Mouse (Mus musculus) left cerebral cortex, adult 2 months (tissue): Measurements from ENCODE around the gene Acer2. TPM values are rescaled to one million over a fixed set of nuclear protein-coding genes. Genes with fewer than 3 reads are reported as not detected.

ENCODE experiments used
- DNase-seq, 2 experiments: peaks; one replicate each; pipeline ENCODE4 v3.0.0; 2021 to 2022; ENCODE audit warnings: low spot score in 2 of 2, mixed read lengths in 1 of 2; ENCODE audit errors: extremely low spot score in 1 of 2
- H3K27ac ChIP-seq: fragments of 200-600 bp; 2 replicates; pipeline ENCODE4 v1.8.1; 2022
- H3K4me3 ChIP-seq: fragments of 200-600 bp; 2 replicates; pipeline ENCODE4 v1.8.1; 2022
- CTCF ChIP-seq: fragments of 200-600 bp; IDR thresholded peaks from 2 replicates; pipeline ENCODE4 v1.8.1; 2022; ENCODE audit warnings: antibody characterized with exemption, mild to moderate bottlenecking, moderate library complexity
- intact Hi-C: fragments of 180-260 bp; cut with DNase I; formaldehyde crosslinking; loops from one replicate; pipeline ENCODE4 v1.15.1; 2025
- total RNA-seq, 2 experiments: library from RNA; stranded (reverse); gene quantifications; 2 replicates each; pipeline ENCODE4 v1.2.3; 2021

The Acer2 gene
- total RNA-seq, 2 experiments from 2014 or later = 6.7 to 8.1 TPM

DNA sequence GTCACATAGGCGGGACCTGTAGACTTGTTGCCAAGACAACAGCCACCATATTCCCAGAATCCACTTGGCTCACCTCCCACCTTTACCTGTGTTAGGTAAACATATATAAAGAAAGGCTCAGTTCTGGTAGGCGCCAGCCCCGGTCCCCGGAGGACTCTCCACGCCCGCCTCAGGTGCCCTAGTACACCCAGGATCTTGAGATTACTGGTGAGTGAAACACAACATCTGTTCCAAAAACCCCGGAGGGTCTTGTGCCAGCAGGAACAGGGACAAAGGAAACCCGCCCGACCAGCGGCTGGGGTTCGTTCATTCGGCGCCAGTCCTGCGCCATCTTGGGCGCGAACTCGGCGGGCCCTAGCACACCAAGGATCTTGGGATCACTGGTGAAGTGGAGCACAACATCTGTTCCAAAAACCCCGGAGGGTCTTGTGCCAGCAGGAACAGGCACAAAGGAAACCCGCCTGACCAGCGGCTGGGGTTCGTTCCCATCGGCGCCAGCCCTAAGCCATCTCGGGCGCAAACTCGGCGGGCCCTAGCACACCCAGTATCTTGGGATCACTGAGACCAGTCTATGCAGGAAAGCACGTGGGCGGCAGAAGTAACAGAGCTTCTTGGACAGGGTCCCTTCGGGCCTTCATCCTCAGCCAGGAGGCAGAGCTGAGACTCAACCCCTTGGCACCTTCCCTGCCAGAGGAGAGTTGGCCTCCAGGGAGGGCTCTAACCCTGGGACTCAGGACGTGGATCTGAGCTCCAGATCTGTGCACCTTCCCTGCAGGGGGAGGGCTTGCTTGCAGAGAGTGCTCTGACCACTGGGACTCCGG is 56.6 kb downstream of the Acer2 start:
- intact Hi-C loops = no loop called here
- no peak; the same call in 1 of the 2 replicates for TF ChIP-seq CTCF
- H3K27ac ChIP-seq = peak overlapping the region; percentile 73
- peak overlapping the region; percentile 51 for H3K4me3 ChIP-seq
- peak; percentile 41 to 43 for DNase-seq

DNA sequence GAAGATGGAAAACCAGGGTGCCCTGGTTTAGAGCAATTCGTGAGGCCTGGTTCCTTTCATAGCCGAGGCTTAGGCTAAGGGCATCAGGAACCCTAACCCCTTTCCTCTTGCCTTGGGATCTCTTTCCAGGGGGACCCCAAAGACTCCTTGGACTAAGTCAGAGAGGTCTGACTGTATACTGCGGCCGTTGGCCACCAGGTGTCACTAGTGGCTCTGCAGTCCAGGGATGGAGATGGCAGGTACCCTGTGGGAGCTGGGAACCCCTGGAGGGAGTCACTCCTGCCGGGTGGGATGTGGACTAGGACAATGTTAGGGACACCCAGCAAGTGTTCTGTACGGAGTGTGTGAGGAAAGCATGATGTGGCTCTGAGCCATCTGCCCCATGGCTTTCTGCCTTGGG is 58.8 kb downstream of the Acer2 start:
- intact Hi-C loops = no loop called here
- Histone ChIP-seq H3K27ac (no peak overlapping the region), H3K4me3 (no peak overlapping the region)
- TF ChIP-seq CTCF = peak; percentile 45
- peak in 1 of 2 experiments; percentile 16 for DNase-seq

DNA sequence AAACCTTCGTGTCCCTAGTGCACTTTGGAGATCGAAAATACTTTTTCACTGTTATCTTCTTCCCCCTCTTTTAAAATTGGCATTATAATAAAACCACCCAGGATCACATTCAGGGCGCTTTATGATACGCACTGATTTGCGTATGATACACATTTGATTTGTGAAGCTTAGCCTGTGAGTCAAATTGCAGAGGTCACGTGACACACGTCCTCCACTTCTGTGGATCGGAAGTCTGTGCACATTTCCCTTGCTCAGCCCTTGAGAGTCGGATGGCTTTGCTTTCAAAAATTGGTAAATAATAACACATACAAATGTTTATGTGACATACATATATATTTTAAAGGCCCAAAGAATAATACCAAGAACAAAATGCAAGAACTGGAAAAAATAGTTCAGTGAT is 62.0 kb downstream of the Acer2 start:
- Histone ChIP-seq H3K4me3 (no peak overlapping the region), H3K27ac (no peak overlapping the region)
- no peak for TF ChIP-seq CTCF
- intact Hi-C loops = no loop called here
- DNase-seq = no peak

DNA sequence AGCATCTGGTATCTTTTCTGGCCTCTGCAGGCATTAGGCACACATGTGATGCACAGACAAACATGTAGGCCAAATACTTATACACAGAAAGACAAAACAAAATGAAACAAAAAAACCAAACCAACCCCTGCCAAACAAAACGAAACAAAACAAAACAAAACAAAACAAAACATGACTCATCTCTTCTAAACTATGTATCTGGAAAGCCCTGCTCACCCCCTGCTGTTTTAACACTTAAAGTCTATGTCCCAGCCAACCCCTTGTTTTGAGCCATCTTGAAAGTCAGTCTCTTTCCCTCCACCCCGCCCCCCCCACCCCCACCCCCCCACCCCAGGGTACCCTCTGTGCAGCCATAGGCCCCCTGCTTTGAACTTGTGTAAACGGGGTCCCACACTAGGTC is 62.5 kb downstream of the Acer2 start:
- Histone ChIP-seq H3K4me3 (no peak overlapping the region), H3K27ac (no peak overlapping the region)
- no peak for DNase-seq
- intact Hi-C loops = no loop called here
- no peak for TF ChIP-seq CTCF

DNA sequence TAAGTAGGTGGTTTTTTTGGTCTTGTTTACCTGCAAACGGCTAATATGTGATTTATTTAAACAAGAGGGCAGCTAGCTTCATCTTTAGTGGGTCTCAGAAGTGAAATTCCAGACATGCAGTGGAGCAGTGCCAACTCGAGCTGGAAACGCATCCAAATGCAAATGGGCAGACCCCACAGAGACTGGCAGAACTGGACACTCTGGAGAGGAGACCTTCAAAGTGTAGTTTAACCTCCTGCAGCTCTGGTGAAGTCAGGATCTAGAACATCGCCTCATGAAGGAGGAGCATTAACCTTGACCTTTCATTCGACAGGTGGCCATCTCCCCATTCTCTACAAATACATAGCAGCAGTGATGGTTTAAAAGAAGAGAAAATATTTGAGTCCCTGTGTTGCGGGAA is 68.5 kb downstream of the Acer2 start:
- no peak for DNase-seq
- Histone ChIP-seq H3K4me3 (no peak overlapping the region), H3K27ac (no peak overlapping the region)
- intact Hi-C loops = no loop called here
- TF ChIP-seq CTCF = no peak

DNA sequence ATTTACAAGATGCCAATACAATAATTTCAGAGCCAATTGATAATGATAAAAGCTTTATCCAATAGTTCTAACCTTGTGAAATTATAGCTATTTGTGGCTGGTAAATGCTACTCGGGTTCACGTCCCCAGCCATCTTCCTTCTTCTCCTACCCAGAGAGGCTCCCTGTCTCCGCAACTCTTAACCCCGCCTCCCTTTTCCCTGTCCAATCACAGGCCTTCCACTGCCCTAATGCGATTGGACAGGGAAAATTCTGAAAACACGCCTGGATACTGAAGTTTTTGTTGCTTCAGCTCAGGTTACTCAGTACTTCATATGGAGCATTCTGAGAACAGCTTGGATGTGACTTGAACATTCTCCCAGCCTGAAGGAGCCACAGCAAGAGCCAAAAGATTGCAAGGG is 69.1 kb downstream of the Acer2 start:
- Histone ChIP-seq H3K27ac (no peak overlapping the region), H3K4me3 (no peak overlapping the region)
- intact Hi-C loops = no loop called here
- TF ChIP-seq CTCF = no peak
- DNase-seq = no peak

DNA sequence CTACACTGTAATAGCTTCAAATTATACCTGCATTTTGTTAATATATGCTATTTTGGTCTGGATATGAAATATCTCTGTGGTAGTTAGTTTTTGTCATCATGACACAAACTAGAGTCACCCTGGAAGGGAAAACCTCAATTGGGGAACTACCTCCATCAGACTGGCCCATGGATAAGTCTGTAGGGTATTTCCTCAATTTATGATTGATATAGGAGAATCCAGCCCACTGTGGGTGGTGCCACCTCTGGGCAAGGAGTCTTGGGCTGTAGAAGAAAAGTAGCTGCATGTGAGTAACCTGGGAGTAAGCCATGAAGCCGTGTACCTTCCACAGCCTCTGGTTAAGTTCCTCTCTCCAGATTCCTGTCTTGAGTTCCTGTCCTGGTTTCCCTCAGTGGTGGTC is 74.6 kb downstream of the Acer2 start:
- no peak for TF ChIP-seq CTCF
- Histone ChIP-seq H3K4me3 (no peak overlapping the region), H3K27ac (no peak overlapping the region)
- DNase-seq = no peak
- intact Hi-C loops = no loop called here

DNA sequence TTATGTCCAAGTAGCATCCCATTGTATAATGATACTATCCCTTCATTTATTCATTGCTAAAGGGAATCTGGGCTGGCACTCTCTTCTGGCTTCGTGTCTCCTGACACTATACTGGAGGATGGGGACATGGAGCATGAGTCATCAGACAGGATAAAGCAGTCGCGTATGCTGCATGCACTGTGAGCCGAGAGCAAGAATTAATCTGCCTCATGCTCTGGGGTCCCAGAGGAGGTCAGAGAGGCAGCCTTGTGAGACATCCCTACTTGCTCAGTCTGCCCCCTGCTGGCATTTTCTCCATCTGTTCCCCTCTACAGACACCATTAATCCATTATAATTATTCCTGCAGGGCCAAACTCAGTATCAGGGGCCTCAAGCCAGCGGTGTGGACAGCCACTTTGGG is 79.3 kb downstream of the Acer2 start:
- H3K27ac ChIP-seq = no peak overlapping the region
- peak; percentile 25 for TF ChIP-seq CTCF
- peak in 1 of 2 experiments; percentile 15 for DNase-seq
- no peak overlapping the region for H3K4me3 ChIP-seq
- intact Hi-C loops = no loop called here

DNA sequence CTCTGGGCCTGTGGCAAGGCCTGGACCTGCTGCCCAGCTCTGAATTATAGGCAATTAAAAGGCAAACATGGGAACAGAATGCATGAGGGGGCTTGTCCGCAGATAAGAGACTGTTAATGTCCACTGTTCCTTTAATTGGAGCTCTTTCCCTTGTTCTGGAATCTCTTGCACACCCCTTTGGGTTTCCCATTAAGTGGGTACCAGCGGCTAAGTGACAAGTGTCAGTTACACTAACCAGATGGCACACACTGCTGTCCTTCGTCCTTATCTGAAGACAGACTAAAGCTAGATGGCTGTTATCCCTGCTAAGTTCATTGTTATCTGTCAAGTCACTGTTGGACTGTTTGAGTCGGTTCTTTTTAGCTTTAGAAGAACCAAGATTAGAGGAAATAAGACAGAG is 81.3 kb downstream of the Acer2 start:
- no peak for TF ChIP-seq CTCF
- DNase-seq = no peak
- intact Hi-C loops = loop anchor here (5.0 kb wide), 1 partner anchor 272 kb away; no protein-coding TSS in a partner anchor
- H3K27ac ChIP-seq = no peak overlapping the region
- no peak overlapping the region for H3K4me3 ChIP-seq

DNA sequence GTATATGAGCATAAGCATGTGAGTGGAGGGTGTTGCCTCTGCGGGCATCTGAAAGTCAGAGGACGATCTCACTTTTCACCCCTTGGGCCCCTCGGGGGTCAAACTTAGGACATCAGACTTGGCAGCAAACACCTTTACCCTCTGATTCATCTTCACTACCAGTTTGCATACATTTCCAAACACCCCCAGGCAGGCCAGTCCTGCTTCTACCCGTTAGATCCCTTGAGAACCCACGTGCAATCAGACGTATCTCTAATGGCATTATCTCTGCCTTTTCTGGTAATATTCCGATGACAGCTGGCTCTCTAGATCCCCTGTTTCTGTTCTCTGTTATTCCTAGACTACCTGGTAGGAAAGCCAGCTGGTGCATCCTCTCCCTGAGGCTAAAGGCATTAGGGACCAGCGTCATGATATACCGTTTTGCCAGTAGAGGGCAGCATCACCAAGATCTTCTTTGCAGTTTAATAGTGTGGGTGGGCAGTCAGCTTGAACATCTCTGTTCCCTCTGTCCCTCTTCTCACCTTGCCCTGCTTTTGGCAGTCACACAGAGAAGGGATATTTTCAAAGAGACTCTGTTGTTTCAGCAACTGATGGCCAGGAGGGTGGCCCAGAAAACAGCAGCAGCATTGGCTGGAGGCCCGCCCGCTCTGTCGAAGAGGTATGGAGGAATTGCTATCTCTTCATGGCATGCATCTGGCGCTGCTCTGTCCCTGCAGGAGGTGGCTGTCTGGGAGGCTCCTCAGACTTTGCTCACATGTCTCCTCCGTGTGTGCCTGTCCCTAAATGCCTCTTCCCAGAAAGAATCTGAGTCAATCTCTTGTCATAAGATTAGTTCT is 83.6 kb downstream of the Acer2 start:
- peak overlapping the region; percentile 31; the same call in 1 of the 2 replicates for H3K4me3 ChIP-seq
- H3K27ac ChIP-seq = peak overlapping the region; percentile 72
- DNase-seq = peak; percentile 70 to 77
- TF ChIP-seq CTCF = peak; percentile 79
- intact Hi-C loops = loop anchor here (1.0 to 5.0 kb wide), 3 partner anchors 270 to 405 kb away; no protein-coding TSS in a partner anchor

DNA sequence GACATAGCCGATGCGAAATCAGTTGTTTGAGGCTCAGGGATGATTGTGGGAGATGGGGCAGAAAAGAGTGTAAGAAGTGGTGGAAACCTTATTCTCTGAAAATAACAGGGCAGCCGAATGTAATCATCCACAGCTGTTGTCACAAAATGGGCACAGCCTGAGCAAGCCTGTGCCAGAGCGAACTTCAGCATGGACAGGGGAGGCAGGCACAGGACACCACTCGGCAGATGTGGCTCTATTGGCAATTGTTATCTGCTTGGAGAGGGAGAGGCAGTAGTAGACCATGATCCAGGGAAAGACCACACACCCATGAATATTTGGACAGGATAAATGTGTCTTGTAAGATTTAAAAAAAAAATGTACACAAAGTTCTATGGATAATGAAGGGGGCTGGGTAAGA is 103.1 kb downstream of the Acer2 start:
- Histone ChIP-seq H3K27ac (no peak overlapping the region), H3K4me3 (no peak overlapping the region)
- TF ChIP-seq CTCF = no peak
- intact Hi-C loops = no loop called here
- DNase-seq = no peak

Other genes starting within 250 kb of the Acer2 start
- gene Plin2, start 204.3 kb upstream of the Acer2 start, total RNA-seq = 10 to 100 TPM in 1 of 2 experiments, 1 to 10 TPM in 1; 7.7 to 11.3 TPM
- gene Dennd4c, start 125.8 kb upstream of the Acer2 start, total RNA-seq = 10 to 100 TPM in 1 of 2 experiments, 1 to 10 TPM in 1; 9.6 to 12.2 TPM
- gene Rps6, start 17.0 kb upstream of the Acer2 start, total RNA-seq = 100 to 1,000 TPM; 381 to 396 TPM